Mouse (Mus musculus) hindbrain, embryonic 15.5 days (tissue): ENCODE results near the gene Jade1. TPM values are rescaled to one million over a fixed set of nuclear protein-coding genes. Genes with fewer than 3 reads are reported as not detected.
A peak's percentile ranks its signal among the peaks of the same experiment; 100 is the strongest.

Experiments used
- ATAC-seq: fragments of 200-750 bp; cut with Nextera tagmentation; 2 replicates; pipeline ENCODE4 v1.8.0; 2017; ENCODE audit warnings: low read depth, moderate number of reproducible peaks, moderate TSS enrichment; ENCODE audit not compliant: low FRiP score
- H3K27ac ChIP-seq: fragments of 300-500 bp; sonication (generic); replicated peaks from 2 replicates; pipeline ENCODE4 v1.5.1; 2015; ENCODE audit warnings: mild to moderate bottlenecking, inconsistent platforms
- H3K27me3 ChIP-seq: fragments of 300-500 bp; sonication (generic); 2 replicates; pipeline ENCODE4 v1.6.1; 2015; ENCODE audit warnings: control low read depth, inconsistent platforms
- H3K36me3 ChIP-seq: fragments of 300-500 bp; sonication (generic); 2 replicates; pipeline ENCODE4 v1.6.1; 2015; ENCODE audit warnings: control low read depth, inconsistent platforms
- H3K4me1 ChIP-seq: fragments of 300-500 bp; sonication (generic); replicated peaks from 2 replicates; pipeline ENCODE4 v1.6.1; 2015; ENCODE audit warnings: control low read depth, inconsistent platforms
- H3K4me2 ChIP-seq: fragments of 300-500 bp; sonication (generic); 2 replicates; pipeline ENCODE4 v1.6.1; 2015; ENCODE audit warnings: moderate library complexity, mild to moderate bottlenecking, inconsistent platforms
- H3K4me3 ChIP-seq: fragments of 300-500 bp; sonication (generic); 2 replicates; pipeline ENCODE4 v1.5.1; 2015; ENCODE audit warnings: mild to moderate bottlenecking, inconsistent platforms
- H3K9ac ChIP-seq: fragments of 300-500 bp; sonication (generic); 2 replicates; pipeline ENCODE4 v1.6.1; 2015; ENCODE audit warnings: inconsistent platforms
- H3K9me3 ChIP-seq: fragments of 300-500 bp; sonication (generic); 2 replicates; pipeline ENCODE4 v1.6.1; 2016; ENCODE audit warnings: control low read depth, inconsistent platforms
- WGBS: fragments of 180-500 bp; shearing (Covaris S2); methylation state at CpG from one replicate; pipeline ENCODE4 v1.1.7; 2015; 5-methylcytosine and 5-hydroxymethylcytosine counted together
- polyA plus RNA-seq: library from polyadenylated mRNA; unstranded; fragments of >200 nt; fragmentation: Nextera tagmentation; extraction: Ambion mirVana; gene quantifications from 2 replicates; pipeline ENCODE4 v1.2.1, GENCODE M21; 2015

Gene Jade1
- polyA plus RNA-seq, 1 experiment from 2014 or later, result 14.2 TPM

DNA sequence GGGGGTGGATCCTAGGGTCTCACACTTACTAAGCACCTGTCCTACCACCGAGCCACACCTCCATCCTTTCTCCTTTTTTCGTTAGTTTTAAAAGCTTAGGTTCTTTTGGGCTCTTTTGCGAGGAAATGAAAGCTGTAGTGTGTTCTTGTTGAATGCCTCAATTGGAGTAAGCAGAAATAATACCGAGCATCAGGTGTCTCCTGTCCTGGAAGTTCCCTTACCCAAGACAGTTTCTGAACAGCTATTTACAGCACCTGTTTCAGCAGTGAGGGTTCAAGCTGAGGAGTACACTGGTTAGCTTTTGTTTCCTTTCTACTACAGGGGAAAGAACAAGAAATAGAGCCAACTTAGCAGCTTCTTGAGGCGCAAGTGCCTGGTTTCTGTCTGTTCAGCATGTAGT is 14.4 kb downstream of the Jade1 start:
- H3K36me3 ChIP-seq, result no peaks in the 10 kb centered on the region
- H3K9ac ChIP-seq, result no peak overlapping the region
- H3K9me3 ChIP-seq, result no peaks in the 10 kb centered on the region
- H3K4me3 ChIP-seq, result no peak overlapping the region
- H3K27ac ChIP-seq, result no peak overlapping the region
- ATAC-seq, result no peak
- H3K27me3 ChIP-seq, result no peaks in the 10 kb centered on the region
- no peak overlapping the region for H3K4me2 ChIP-seq
- H3K4me1 ChIP-seq, result peaks cover 11% of the 10 kb centered on the region
- WGBS, result 84% methylated on average over 5 of the region's 5 CpGs

DNA sequence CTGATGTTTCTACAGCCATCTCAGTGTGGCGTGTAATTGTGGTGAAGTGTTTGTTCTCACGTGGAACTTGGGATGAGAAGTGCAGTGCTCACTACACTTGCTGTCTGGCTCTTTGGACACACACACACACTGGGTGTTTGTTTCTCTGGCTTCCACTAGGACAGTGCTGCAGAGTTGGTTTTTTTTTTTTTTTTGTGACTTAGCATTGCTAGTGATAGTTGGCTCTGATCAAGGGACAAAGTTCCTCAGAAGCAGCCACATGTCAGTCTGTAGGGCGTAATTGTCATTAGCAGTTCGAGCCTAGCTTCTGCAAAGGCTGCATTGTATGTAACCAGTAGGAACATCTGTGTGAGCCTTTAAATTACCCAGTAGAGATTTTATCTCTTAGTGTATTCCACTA is 16.6 kb downstream of the Jade1 start:
- no peak for ATAC-seq
- Histone ChIP-seq H3K9me3 (no peaks in the 10 kb centered on the region), H3K36me3 (no peaks in the 10 kb centered on the region), H3K4me2 (no peak overlapping the region), H3K4me1 (0 out of 2 replicates have a peak, but pooled peaks cover 5% of the 10 kb centered on the region), H3K9ac (no peak overlapping the region), H3K4me3 (no peak overlapping the region), H3K27ac (no peak overlapping the region), H3K27me3 (no peaks in the 10 kb centered on the region)
- 78% methylated on average over 4 of the region's 4 CpGs for WGBS

- no peak for ATAC-seq
- 91% methylated on average over 11 of the region's 11 CpGs for WGBS
These were observed 17.4 kb downstream of the Jade1 start for GRCm38 (mm10) chr3:41572968-41573367.

GRCm38 (mm10) chr3:41574208-41574607 is 18.7 kb downstream of the Jade1 start:
- 75% methylated on average over 8 of the region's 8 CpGs for WGBS
- no peaks in the 10 kb centered on the region for H3K27me3 ChIP-seq
- no peaks in the 10 kb centered on the region for H3K36me3 ChIP-seq
- no peak overlapping the region for H3K27ac ChIP-seq
- H3K4me3 ChIP-seq, result no peak overlapping the region
- H3K9ac ChIP-seq, result no peak overlapping the region
- H3K9me3 ChIP-seq, result no peaks in the 10 kb centered on the region
- H3K4me2 ChIP-seq, result no peak overlapping the region
- ATAC-seq, result no peak
- H3K4me1 ChIP-seq, result 0 out of 2 replicates have a peak, but pooled peaks cover 5% of the 10 kb centered on the region

More at GRCm38 (mm10) chr3:41572968-41573367, 17.4 kb downstream of the Jade1 start:
- Histone ChIP-seq H3K9me3 (no peaks in the 10 kb centered on the region), H3K27ac (no peak overlapping the region), H3K36me3 (no peaks in the 10 kb centered on the region), H3K9ac (no peak overlapping the region), H3K4me1 (0 out of 2 replicates have a peak, but pooled peaks cover 5% of the 10 kb centered on the region), H3K27me3 (no peaks in the 10 kb centered on the region), H3K4me2 (no peak overlapping the region), H3K4me3 (no peak overlapping the region)

- no peak overlapping the region for H3K27ac ChIP-seq
These were observed 19.3 kb downstream of the Jade1 start for GRCm38 (mm10) chr3:41574720-41575435.

DNA sequence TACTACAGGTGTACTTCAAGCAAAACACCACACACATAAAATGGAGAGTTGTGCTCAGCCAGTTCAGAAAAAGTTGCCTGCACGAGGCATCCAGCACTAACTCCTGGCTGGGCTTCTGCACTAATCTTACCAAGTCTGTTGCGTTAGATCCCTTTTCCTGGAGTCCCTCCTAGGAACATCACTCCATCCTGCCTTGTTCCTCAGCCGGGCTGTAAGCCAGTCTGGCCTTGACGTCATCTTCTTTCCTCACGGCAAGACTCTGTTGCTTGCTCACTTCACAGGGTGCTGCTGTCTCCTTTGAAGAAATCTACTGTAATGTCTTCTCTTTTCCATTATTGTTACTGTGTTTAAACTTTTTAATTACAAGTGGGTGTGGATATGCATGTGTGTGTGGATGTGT is 20.4 kb downstream of the Jade1 start:
- no peak for ATAC-seq
- H3K36me3 ChIP-seq, result no peaks in the 10 kb centered on the region
- 86% methylated on average over 5 of the region's 5 CpGs for WGBS

More at GRCm38 (mm10) chr3:41574720-41575435, 19.3 kb downstream of the Jade1 start:
- no peaks in the 10 kb centered on the region for H3K27me3 ChIP-seq
- H3K4me2 ChIP-seq, result no peak overlapping the region
- no peaks in the 10 kb centered on the region for H3K36me3 ChIP-seq
- H3K9me3 ChIP-seq, result no peaks in the 10 kb centered on the region
- H3K4me1 ChIP-seq, result 0 out of 2 replicates have a peak, but pooled peaks cover 5% of the 10 kb centered on the region
- ATAC-seq, result no peak
- no peak overlapping the region for H3K4me3 ChIP-seq
- 79% methylated on average over 7 of the region's 7 CpGs for WGBS
- H3K9ac ChIP-seq, result no peak overlapping the region

DNA sequence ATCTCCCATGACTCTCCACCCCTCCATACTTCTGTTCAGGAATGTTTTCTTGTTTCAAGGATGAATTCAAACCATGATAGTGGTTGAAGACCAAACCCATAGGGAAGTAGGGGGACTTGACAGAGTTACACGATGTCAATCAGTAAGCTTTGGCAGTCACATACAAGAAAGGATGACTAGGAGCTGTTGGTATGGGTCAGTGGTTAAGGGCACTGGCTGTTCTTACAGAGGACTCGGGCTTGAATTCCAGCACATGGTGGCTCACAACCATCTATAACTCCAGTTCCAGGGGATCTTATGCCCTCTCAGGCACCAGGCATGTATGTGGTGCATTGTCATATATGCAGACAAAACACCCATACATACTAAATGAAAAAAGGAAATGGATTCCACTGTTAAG is 21.7 kb downstream of the Jade1 start:
- Histone ChIP-seq H3K9me3 (no peaks in the 10 kb centered on the region), H3K27me3 (no peaks in the 10 kb centered on the region), H3K9ac (no peak overlapping the region), H3K4me3 (no peak overlapping the region), H3K27ac (no peak overlapping the region), H3K4me1 (peaks cover 22% of the 10 kb centered on the region), H3K4me2 (no peak overlapping the region), H3K36me3 (no peaks in the 10 kb centered on the region)
- no peak for ATAC-seq
- 62% methylated on average over 2 of the region's 2 CpGs for WGBS

More for the DNA sequence above, 20.4 kb downstream of the Jade1 start:
- Histone ChIP-seq H3K4me2 (no peak overlapping the region), H3K4me3 (no peak overlapping the region), H3K4me1 (peaks cover 14% of the 10 kb centered on the region), H3K27me3 (no peaks in the 10 kb centered on the region), H3K27ac (no peak overlapping the region), H3K9ac (no peak overlapping the region), H3K9me3 (no peaks in the 10 kb centered on the region)

- no peaks in the 10 kb centered on the region for H3K36me3 ChIP-seq
- WGBS, result 38% methylated on average over 4 of the region's 4 CpGs
- peaks cover 28% of the 10 kb centered on the region for H3K4me1 ChIP-seq
- no peak overlapping the region for H3K9ac ChIP-seq
- H3K27me3 ChIP-seq, result no peaks in the 10 kb centered on the region
- no peak overlapping the region for H3K4me2 ChIP-seq
- H3K27ac ChIP-seq, result no peak overlapping the region
- no peaks in the 10 kb centered on the region for H3K9me3 ChIP-seq
- no peak overlapping the region for H3K4me3 ChIP-seq
- no peak for ATAC-seq
These were observed 24.3 kb downstream of the Jade1 start for GRCm38 (mm10) chr3:41579873-41580272.

DNA sequence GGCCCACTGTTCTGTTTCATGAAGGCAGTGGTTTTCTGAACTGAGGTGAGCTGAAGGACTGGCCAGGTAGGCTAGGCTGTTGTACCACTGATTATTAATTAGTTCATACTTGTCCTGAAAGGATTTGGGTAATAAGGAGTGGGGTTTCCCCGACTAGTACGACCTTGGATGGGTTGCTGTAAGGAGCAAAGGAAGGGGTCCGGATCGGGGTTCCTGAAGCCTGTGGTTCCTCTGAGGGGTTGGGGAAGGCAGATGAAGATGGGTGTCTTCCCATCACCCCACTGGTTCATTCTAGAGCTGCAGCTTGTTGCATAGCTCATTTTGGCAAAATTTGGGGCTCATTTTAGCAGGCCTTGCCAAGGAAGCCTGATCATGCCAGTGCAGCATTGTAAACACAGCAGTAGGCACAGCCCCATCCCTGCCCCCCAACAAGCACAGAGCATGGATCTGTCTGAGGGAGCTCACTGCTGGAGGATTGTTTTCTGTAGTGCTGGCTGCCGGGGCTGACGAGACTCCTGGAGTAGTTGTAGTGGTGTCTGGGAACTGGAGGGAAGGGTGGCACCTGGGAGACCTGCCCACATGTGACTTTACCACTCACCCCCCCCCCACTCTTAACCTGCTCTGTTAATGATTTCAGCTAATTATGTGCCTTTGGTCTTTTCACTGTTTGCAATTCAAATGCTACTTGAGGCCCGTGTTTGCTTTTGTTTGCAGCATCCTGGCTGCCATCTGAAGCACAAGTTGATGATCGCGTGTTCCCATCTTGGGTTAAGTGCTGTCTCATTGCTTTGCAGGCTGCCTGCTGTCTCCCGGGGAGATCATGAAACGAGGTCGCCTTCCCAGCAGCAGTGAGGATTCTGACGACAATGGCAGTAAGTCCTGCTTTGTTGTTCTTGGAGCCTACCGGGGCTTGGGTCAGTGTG is 25.1 kb downstream of the Jade1 start:
- Histone ChIP-seq H3K4me3 (no peak overlapping the region), H3K9ac (no peak overlapping the region), H3K27ac (peak overlapping the region; percentile 31), H3K4me1 (peaks cover 28% of the 10 kb centered on the region), H3K4me2 (peak overlapping the region; percentile 23), H3K36me3 (no peaks in the 10 kb centered on the region), H3K27me3 (no peaks in the 10 kb centered on the region), H3K9me3 (no peaks in the 10 kb centered on the region)
- 31% methylated on average over 14 of the region's 14 CpGs for WGBS
- no peak for ATAC-seq

GRCm38 (mm10) chr3:41581436-41581835 is 25.9 kb downstream of the Jade1 start:
- Histone ChIP-seq H3K4me1 (peaks cover 28% of the 10 kb centered on the region), H3K4me2 (peak overlapping the region; percentile 23), H3K4me3 (no peak overlapping the region), H3K27me3 (no peaks in the 10 kb centered on the region), H3K36me3 (no peaks in the 10 kb centered on the region), H3K9me3 (no peaks in the 10 kb centered on the region), H3K27ac (peak overlapping the region; percentile 31), H3K9ac (no peak overlapping the region)
- WGBS, result 37% methylated on average over 8 of the region's 8 CpGs
- no peak for ATAC-seq

- ATAC-seq, result no peak
- H3K4me2 ChIP-seq, result no peak overlapping the region
- H3K9me3 ChIP-seq, result no peaks in the 10 kb centered on the region
- peaks cover 28% of the 10 kb centered on the region for H3K4me1 ChIP-seq
- H3K27me3 ChIP-seq, result no peaks in the 10 kb centered on the region
- H3K36me3 ChIP-seq, result no peaks in the 10 kb centered on the region
- 77% methylated on average over 7 of the region's 7 CpGs for WGBS
- H3K9ac ChIP-seq, result no peak overlapping the region
- no peak overlapping the region for H3K4me3 ChIP-seq
- H3K27ac ChIP-seq, result no peak overlapping the region
These were observed 26.7 kb downstream of the Jade1 start for GRCm38 (mm10) chr3:41582256-41582655.

- Histone ChIP-seq H3K4me3 (no peak overlapping the region), H3K9me3 (no peaks in the 10 kb centered on the region), H3K4me2 (no peak overlapping the region), H3K27ac (no peak overlapping the region; the same call in 1 of the 2 replicates), H3K9ac (no peak overlapping the region), H3K27me3 (no peaks in the 10 kb centered on the region), H3K36me3 (no peaks in the 10 kb centered on the region), H3K4me1 (peaks cover 28% of the 10 kb centered on the region)
- WGBS, result 85% methylated on average over 14 of the region's 14 CpGs
- ATAC-seq, result peak; percentile 51
These were observed 27.6 kb downstream of the Jade1 start for GRCm38 (mm10) chr3:41583092-41583491.
